ENCODE assay signal across 12 mouse cellular contexts in genomic region chr16:95848555-95849082, GRCm38 (mm10).
DNase-seq lines count a peak whose midpoint lies in the region; ATAC-seq and TF ChIP-seq lines count a peak whose summit lies in the region.
"Had no signal": no experiment of that assay in that cellular context is flagged by ENCODE, and none has a peak within 500 bp of the region (broad histone marks: within the 10 kb centered on the region; RNA-seq: fewer than 3 reads in every experiment).

No protein-coding gene starts in this region.

- H3K4me1 ChIP-seq in kidney, embryonic 14.5 days (ENCODE audit: control insufficient read depth, insufficient read depth, low read length): peaks cover 10% of the 10 kb centered on the region
- H3K4me1 ChIP-seq in embryonic facial prominence, embryonic 13.5 days: peaks cover 49% of the 10 kb centered on the region
- H3K4me1 ChIP-seq in limb, embryonic 13.5 days: peaks cover 60% of the 10 kb centered on the region
- H3K4me1 ChIP-seq in small intestine, adult 2 months (ENCODE audit: control insufficient read depth, insufficient read depth, insufficient read length, low read length): peaks cover 18% of the 10 kb centered on the region; the same call in 1 of the 2 replicates
- H3K4me1 ChIP-seq: liver, embryonic 13.5 days; midbrain, embryonic 15.5 days had no signal

- H3K36me3 ChIP-seq in kidney, embryonic 14.5 days (ENCODE audit: control insufficient read depth, insufficient read depth, low read length): no peaks in the 10 kb centered on the region
- H3K36me3 ChIP-seq in embryonic facial prominence, embryonic 13.5 days: no peaks in the 10 kb centered on the region
- H3K36me3 ChIP-seq in limb, embryonic 13.5 days: no peaks in the 10 kb centered on the region
- H3K36me3 ChIP-seq in small intestine, adult 2 months (ENCODE audit: control insufficient read depth, insufficient read depth, low read length): no peaks in the 10 kb centered on the region
- H3K36me3 ChIP-seq: hindbrain, embryonic 15.5 days; liver, embryonic 13.5 days; midbrain, embryonic 15.5 days had no signal

- no peaks in the 10 kb centered on the region for H3K9me3 ChIP-seq in kidney, embryonic 14.5 days (ENCODE audit: control insufficient read depth, low read length)
- H3K9me3 ChIP-seq in embryonic facial prominence, embryonic 13.5 days: no peaks in the 10 kb centered on the region
- H3K9me3 ChIP-seq in limb, embryonic 13.5 days: no peaks in the 10 kb centered on the region
- H3K9me3 ChIP-seq: hindbrain, embryonic 15.5 days; liver, embryonic 13.5 days; midbrain, embryonic 15.5 days had no signal

- no peak for DNase-seq in kidney, adult 18-20 months
- DNase-seq in left cerebral cortex, adult 9 months (ENCODE audit: low spot score in 2 of 2): no peak
- DNase-seq in gastrocnemius, adult 2 months: no peak
- DNase-seq: cerebellum, adult 2 months; liver, embryonic 13.5 days had no signal

- H3K4me3 ChIP-seq in kidney, embryonic 14.5 days (ENCODE audit: low read length): no peak overlapping the region
- no peak overlapping the region for H3K4me3 ChIP-seq in embryonic facial prominence, embryonic 13.5 days
- no peak overlapping the region for H3K4me3 ChIP-seq in limb, embryonic 13.5 days
- no peak overlapping the region for H3K4me3 ChIP-seq in small intestine, adult 2 months (ENCODE audit: low read depth, low read length)
- H3K4me3 ChIP-seq in gastrocnemius, adult 2 months: no peak overlapping the region
- H3K4me3 ChIP-seq: hindbrain, embryonic 15.5 days; liver, embryonic 13.5 days; midbrain, embryonic 15.5 days had no signal

- no peak overlapping the region for H3K9ac ChIP-seq in kidney, embryonic 14.5 days (ENCODE audit: low read depth, low read length)
- no peak overlapping the region for H3K9ac ChIP-seq in embryonic facial prominence, embryonic 13.5 days
- H3K9ac ChIP-seq in limb, embryonic 13.5 days: no peak overlapping the region
- H3K9ac ChIP-seq: forebrain, postnatal 0 days; hindbrain, embryonic 15.5 days; liver, embryonic 13.5 days; midbrain, embryonic 15.5 days had no signal

- peak; percentile 22; the same call in 1 of the 2 replicates for ATAC-seq in kidney, embryonic 14.5 days (ENCODE audit: low FRiP score, low TSS enrichment)
- peak; percentile 29; the same call in 1 of the 2 replicates for ATAC-seq in embryonic facial prominence, embryonic 13.5 days (ENCODE audit: insufficient number of reproducible peaks, insufficient read depth, low FRiP score, low TSS enrichment, low read depth)
- ATAC-seq in limb, embryonic 13.5 days (ENCODE audit: low FRiP score, low read depth): peak; percentile 87
- ATAC-seq: midbrain, embryonic 15.5 days had no signal

- WGBS in kidney, embryonic 14.5 days: 38% methylated on average over 6 of the region's 6 CpGs
- 43% methylated on average over 6 of the region's 6 CpGs for WGBS in embryonic facial prominence, embryonic 13.5 days
- WGBS in limb, embryonic 13.5 days: 14% methylated on average over 6 of the region's 6 CpGs
- 30% methylated on average over 6 of the region's 6 CpGs for WGBS in small intestine, adult 2 months

- TF ChIP-seq POLR2A in small intestine, adult 2 months (IDR thresholded peaks at IDR 0.05; ENCODE audit: low read depth, low read length): no peak

- no peaks in the 10 kb centered on the region for H3K27me3 ChIP-seq in kidney, embryonic 14.5 days (ENCODE audit: control insufficient read depth, insufficient read depth, low read length)
- no peaks in the 10 kb centered on the region for H3K27me3 ChIP-seq in embryonic facial prominence, embryonic 13.5 days
- H3K27me3 ChIP-seq in limb, embryonic 13.5 days: no peaks in the 10 kb centered on the region
- no peaks in the 10 kb centered on the region for H3K27me3 ChIP-seq in small intestine, adult 2 months (ENCODE audit: control insufficient read depth, insufficient read depth, low read length)
- H3K27me3 ChIP-seq: hindbrain, embryonic 15.5 days; liver, embryonic 13.5 days; midbrain, embryonic 15.5 days had no signal

- intact Hi-C loops in gastrocnemius, adult 2 months (cut with DNase I): no loop called here

- H3K27ac ChIP-seq in kidney, embryonic 14.5 days (ENCODE audit: low read depth, low read length): peak overlapping the region; percentile 53; the same call in 1 of the 2 replicates
- peak overlapping the region; percentile 91 for H3K27ac ChIP-seq in embryonic facial prominence, embryonic 13.5 days
- peak overlapping the region; percentile 94 for H3K27ac ChIP-seq in limb, embryonic 13.5 days
- H3K27ac ChIP-seq in small intestine, adult 2 months (ENCODE audit: insufficient read depth, low read depth, low read length): peak overlapping the region; percentile 7; the same call in 1 of the 2 replicates
- no peak overlapping the region for H3K27ac ChIP-seq in gastrocnemius, adult 2 months
- H3K27ac ChIP-seq: hindbrain, embryonic 15.5 days; liver, embryonic 13.5 days; midbrain, embryonic 15.5 days had no signal

- no peak for TF ChIP-seq CTCF in small intestine, adult 2 months (IDR thresholded peaks at IDR 0.05; ENCODE audit: extremely low read depth, insufficient read length, insufficient replicate concordance, low read depth, low read length)
- no peak for TF ChIP-seq CTCF in gastrocnemius, adult 2 months (IDR thresholded peaks at IDR 0.05)

- no peak overlapping the region for H3K4me2 ChIP-seq in kidney, embryonic 14.5 days (replicated peaks; ENCODE audit: low read depth, low read length)
- H3K4me2 ChIP-seq in embryonic facial prominence, embryonic 13.5 days: no peak overlapping the region
- peak overlapping the region; percentile 11; the same call in 1 of the 2 replicates for H3K4me2 ChIP-seq in limb, embryonic 13.5 days (replicated peaks)
- H3K4me2 ChIP-seq: hindbrain, embryonic 15.5 days; liver, embryonic 13.5 days; midbrain, embryonic 15.5 days had no signal

Comparison
In these comparisons a context has a peak if more than half of its experiments do, and no peak if none do; other contexts are left out.
1. ATAC-seq: peak in every context shown above with its lines; median percentile 87 in limb, embryonic 13.5 days; 29 in embryonic facial prominence, embryonic 13.5 days; 22 in kidney, embryonic 14.5 days.